Mouse (Mus musculus): ENCODE data around the gene Rtn4rl2.

DNA sequence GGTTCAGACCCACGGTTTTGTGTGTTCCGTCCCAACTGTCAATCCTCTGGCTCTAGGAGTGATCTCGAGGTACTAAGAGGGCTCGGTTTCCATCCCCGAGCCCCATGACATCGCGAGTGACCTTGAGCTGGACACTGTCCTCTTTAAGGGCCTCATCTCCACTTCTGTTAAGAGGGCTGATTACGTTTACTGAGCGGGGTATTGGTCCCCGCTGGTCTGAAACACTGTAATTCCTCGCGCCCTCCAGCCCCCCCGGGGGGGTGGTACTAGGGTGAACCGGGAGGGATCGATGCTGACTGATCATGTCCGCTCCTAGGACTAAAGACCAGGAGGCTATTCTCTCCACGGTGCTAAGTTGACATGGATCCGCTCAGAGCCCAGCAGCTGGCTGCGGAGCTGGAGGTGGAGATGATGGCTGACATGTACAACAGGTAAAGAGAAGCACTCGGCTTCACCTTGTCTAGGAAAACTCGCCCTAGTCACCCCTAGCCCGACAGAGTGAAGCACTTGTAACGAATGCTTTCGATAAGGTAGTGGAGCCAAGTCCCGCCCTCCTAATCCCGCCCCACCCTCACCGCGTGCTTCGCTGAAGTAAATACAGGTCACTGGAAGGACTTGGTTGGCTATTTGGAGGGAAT is 59.1 kb downstream of the Rtn4rl2 start:
- TF ChIP-seq POLR2A (IDR thresholded peaks at IDR 0.05; ENCODE audit: borderline replicate concordance, insufficient read depth, low read length) (no peak), CTCF (IDR thresholded peaks at IDR 0.05; ENCODE audit: borderline replicate concordance, insufficient read depth, low read depth, low read length) (no peak)

Measured in cerebellum, adult 2 months (tissue).